Mouse (Mus musculus) hindlimb bud, embryonic 11.5 days (tissue): ENCODE data around the gene Nelfe.
"Not testable (repeated sequence)": the region's sequence is repeated elsewhere in the genome, so short reads cannot be mapped to it uniquely, and the experiment has no call there.

Experiments used
- DNase-seq: peaks from one replicate; pipeline ENCODE4 v3.0.0-alpha.2; 2012; ENCODE audit warnings: low read depth, low spot score; ENCODE audit errors: extremely low spot score

The Nelfe gene

DNA sequence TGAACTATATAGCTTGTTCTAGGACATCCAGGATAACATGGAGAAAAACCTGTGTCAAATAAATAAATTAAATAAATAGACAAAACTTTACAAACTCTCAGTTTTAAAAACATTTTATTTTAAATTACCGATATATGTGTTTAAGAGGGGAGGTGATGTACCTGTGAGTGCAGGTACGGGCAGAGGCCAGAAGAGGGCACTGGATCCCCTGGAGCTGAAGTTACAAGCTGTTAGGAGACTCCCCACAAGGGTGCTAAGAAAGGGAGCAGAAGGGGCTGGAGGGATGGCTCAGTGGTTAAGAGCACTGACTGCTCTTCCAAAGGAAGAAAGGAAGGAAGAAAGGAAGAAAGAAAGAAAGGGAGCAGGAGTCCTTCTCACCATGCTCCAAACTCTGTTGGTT, 41.2 kb downstream of the Nelfe start:
- no peak for DNase-seq

DNA sequence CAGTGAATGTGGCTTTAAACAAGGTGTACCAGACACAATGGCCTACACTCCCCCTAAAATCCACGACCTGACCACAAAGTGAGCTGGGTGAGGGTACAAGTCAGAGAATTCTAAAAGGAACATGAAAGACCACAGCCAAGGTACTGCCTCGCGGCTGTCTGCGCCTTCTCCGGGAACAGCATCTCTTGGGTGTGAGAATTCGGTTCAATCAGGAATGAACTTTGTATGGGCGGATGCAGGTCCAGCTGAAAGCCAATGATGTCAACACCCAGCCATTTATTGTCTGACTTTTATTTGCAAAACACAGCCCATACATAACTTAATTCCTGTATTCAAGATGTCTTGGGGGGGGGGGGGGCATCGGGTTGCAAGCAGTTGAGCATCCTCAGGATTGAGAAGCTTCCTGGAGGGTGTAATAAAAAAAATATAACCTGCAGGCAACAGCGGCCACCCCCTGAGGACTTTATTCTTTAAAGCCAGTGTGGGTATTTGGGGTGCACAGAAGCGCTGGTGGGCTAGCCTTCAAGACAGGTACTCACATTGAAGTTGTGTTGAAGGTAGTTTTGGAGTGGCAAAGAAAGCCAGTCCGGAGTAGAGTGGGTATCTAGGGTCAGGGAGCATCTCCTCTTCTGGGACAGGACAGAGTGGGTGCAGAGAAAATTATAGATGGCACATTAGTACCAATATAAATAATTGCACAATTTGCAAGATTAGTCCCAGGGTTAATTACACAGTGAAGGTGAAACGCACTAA, 43.1 kb downstream of the Nelfe start:
- no peak for DNase-seq

DNA sequence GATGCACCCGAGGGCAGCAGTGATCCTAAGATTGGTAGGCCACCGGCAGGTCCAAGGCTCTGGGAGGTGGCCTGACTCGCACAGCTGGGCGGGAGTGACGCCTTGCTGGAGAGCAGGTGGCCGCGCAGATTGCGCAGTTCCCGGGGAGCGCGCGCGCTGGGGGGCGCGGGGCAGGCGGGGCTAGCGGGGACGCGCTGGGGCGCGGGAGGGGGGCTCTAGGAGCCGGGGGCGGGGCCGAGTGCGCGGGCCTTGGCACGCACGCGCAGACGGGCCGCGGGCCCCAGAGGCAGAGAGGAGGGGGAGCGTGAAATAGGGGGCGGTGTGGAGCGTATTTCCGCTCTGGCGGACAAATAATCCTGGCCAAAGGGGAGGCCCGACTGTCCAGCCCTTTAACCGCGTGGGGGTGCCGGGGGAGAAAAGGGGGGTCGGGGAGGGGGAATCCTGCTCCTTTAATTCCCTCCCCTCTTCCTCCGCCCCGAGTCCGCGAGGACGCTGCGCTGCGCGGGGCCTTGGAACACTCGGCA, 43.9 kb downstream of the Nelfe start:
- peak; percentile 92 for DNase-seq

DNA sequence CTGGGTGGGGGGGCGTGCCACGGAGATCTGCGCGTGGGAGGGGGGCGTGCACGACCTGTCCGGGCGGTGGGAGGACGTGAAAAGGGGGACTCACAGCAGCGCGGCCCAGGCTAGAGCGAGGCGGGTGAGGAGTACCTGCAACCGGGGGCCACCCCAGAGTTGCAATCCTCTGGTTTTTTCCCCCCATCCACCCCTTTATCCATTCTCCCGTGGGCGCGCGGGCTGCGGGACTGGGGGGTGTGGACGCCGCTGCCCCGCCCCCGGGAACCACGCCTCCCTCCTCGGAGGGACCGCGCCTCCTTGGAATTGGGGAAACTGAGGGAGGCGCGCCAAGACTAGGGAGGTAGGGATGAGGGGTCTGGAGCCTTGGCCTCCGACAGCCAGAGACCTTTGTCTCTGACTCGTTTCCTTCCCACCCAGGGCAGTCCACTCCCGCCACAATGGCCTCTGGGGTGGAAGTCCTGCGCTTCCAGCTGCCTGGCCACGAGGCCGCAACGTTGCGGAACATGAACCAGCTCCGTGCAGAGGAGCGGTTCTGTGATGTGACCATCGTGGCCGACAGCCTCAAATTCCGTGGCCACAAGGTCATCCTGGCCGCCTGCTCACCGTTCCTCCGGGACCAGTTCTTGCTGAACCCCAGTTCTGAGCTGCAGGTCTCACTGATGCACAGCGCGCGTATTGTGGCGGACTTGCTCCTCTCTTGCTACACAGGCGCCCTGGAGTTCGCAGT, 44.8 kb downstream of the Nelfe start:
- DNase-seq = no peak

DNA sequence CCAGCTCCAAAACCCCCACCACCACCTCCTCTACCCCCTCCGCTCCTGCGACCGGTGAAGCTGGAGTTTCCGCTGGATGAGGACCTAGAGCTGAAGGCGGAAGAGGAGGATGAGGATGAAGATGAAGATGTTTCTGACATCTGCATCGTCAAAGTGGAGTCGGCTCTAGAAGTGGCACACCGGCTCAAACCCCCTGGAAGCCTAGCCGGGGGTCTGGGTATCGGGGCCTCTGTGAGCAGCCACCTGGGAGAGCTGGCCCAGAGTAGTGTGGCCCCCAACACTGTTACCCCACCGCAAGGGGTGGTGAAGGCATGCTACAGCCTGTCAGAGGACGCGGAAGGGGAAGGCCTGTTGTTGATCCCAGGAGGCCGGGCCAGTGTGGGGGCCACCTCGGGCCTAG, 45.5 kb downstream of the Nelfe start:
- no peak for DNase-seq

DNA sequence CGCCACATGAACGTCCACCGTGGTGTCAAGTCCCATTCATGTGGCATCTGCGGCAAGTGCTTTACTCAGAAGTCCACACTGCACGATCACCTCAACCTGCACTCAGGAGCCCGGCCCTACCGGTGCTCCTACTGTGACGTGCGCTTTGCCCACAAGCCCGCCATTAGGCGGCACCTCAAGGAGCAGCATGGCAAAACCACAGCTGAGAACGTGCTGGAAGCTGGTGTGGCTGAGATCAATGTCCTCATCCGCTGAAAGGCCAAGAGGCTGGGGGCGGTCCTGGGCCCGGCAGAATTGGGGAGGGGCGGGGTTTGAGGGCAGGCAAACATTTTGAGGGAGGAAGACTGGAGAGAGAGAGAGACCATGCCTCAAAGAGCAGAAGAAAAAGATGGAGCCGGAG, 46.2 kb downstream of the Nelfe start:
- no peak for DNase-seq

DNA sequence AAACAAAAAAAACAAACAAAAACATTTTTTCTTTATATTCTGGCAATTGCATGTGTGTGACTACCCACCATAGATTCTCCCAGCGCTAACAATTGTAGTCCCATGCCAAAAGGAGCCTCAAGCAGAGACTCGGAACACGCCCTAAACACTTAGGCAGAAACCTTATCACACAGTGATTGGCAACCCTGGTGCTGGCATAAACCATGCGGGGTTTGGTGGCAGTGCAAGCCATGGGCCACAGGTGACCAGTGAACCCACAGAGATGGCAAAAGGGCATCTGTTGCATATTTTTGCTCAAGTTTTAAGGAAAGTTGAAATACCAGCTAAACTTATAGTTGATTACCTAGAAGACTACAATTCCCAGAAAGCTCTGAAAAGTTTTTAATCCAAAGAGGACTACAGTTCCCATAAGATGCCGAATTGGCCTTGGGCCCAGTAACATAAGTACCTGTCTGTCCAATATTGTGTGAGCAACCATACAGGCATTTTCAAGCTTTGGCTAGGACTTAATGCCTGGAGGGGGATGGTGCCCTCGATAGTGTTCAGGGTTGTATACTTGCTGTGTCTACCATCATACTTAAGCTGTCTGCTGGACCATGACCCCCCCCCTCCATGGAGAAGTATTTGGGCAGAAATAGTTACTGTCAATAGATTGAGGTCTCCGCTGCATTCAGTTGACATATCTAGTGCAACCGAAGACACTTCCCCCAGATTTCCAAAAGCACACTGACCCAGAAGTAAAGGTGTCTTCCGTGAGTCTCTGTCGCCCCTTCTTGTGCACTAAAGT, 47.4 kb downstream of the Nelfe start:
- DNase-seq = no peak

DNA sequence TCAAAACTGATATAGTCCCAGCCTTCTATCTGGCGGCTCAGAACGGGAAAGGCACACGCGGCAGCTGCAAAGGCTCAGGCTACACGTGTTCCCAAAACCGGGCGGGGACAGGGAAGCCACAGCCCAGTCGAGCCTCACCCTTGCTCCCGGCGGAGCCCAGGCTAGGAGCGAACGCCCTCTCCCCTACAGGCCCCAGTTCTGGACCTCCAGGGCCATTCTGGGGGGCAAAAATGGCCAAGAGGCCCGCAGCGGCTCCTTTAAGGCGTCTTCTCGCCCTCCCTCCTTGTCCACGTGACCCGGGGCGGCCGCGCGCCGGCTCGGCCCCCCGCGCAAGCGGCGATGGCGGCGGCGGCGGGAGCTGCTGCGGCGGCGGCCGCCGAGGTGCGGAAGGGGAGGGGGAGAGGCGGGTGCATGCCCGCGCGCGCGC, 48.0 kb downstream of the Nelfe start, which contains the start of the genes C2 and Ehmt2:
Gene C2 (minus strand): TSS at position 106 of the 427 bp plus-strand sequence.
Gene Ehmt2 (plus strand): TSS at position 310 of the 427 bp plus-strand sequence.
- DNase-seq = no peak

DNA sequence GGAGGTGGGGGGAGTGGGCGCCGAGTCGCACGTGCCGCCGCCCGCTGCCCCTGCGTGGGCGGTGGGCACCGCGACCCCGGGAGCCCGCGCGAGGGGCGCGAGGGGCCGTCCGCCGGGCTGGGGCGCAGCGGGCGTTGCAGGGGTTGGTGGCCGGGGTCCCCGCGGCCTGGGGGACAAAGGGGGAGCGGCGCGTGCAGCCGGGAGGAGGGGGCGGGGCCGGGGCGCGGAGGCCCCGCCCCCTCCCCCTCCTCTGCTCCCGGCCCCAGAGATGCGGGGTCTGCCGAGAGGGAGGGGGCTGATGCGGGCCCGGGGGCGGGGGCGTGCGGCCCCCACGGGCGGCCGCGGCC, 48.5 kb downstream of the Nelfe start:
- DNase-seq = no peak

DNA sequence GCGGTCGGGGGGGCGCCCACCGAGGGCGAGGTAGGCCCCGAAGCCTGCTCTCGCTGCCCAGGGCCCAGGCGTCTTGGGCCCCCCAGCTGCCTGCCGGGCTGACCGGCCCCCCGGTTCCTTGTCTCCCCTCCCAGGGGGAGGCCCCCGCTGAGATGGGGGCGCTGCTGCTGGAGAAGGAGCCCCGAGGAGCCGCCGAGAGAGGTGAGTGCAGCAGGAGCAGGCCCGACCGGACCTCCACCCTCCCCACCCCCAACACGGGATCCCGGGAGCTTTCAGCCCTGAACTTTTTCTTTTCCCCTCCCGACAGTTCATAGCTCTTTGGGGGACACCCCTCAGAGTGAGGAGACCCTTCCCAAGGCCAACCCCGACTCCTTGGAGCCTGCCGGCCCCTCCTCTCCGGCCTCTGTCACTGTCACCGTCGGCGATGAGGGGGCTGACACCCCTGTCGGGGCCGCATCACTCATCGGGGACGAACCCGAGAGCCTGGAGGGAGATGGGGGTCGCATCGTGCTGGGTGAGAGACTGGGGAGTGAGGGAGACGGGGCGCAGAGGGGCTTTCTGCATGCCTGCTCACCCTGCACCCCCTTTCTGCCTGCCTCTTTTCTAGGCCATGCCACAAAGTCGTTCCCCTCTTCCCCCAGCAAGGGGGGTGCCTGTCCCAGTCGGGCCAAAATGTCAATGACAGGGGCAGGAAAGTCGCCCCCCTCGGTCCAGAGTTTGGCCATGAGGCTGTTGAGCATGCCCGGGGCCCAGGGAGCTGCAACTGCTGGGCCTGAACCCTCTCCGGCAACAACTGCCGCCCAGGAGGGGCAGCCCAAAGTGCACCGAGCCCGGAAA, 49.1 kb downstream of the Nelfe start:
- DNase-seq = no peak

DNA sequence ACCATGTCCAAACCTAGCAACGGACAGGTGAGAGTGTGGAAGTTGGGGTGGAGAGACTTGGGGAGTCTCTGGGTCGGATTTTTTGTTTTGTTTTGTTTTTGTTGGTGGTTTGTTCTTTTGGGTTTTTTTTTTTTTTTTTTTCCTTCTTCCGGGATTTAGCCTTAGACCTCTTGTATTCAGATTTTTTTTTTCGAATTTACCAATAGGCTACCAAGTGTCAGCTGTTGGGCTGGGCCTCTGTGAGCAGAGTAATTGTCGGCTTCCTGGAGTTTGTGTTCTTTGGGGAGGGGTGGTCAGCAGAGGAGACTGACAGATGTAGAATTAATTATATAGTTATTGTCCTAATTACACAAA, 49.7 kb downstream of the Nelfe start:
- DNase-seq = no peak

DNA sequence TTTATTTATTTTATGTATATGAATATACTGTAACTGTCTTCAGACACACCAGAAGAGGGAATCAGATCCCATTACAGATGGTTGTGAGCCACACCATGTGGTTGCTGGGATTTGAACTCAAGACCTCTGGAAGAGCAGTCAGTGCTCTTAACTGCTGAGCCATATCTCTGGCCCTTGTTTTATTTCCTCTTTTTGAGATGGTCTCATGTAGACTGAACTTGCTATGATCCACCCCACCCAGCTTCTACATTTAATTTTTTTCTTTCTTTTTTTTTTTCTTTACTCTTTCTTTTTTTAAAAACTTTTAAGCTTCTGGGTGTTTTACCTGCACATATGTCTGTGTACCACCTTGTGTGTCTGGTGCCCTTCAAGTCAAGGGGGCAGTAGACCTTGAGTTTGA, 50.6 kb downstream of the Nelfe start:
- DNase-seq = not testable (repeated sequence)

DNA sequence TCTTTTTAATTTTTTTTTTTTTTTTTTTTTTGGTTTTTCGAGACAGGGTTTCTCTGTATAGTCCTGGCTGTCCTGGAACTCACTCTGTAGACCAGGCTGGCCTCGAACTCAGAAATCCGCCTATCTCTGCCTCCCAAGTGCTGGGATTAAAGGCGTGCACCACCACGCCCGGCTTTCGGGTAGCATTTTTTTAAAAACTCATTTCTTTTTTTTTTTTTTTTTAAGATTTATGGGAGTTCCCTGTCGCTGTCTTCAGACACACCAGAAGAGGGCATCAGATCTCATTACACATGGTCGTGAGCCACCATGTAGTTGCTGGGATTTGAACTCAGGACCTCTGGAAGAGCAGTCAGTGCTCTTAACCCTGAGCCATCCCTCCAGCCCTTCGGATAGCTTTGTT, 51.8 kb downstream of the Nelfe start:
- not testable (repeated sequence) for DNase-seq

DNA sequence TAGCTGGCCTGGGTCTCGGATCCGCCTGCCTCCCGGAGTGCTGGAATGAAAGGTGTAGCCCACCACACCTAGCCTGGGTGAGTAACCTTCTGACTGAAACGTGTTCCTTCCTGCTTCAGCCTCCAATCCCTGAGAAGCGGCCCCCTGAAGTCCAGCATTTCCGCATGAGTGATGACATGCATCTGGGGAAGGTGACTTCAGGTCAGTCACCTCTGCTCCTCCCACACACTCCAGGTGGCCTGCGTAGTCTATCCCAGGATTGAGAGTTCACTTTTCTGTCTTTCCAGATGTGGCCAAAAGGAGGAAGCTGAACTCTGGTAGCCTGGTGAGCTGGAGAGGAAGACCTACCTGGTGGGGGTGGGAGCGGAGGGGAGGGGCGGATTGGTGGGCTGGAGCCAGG, 52.7 kb downstream of the Nelfe start:
- no peak for DNase-seq
